Mouse (Mus musculus): ENCODE measurements around the gene Chst10. TPM values are rescaled to one million over a fixed set of nuclear protein-coding genes. Genes with fewer than 3 reads are reported as not detected.

Gene Chst10
- 0.23 and 0.27 TPM in 2 replicates for polyA plus RNA-seq (2015; fragmentation: Nextera tagmentation; extraction: Ambion mirVana)

DNA sequence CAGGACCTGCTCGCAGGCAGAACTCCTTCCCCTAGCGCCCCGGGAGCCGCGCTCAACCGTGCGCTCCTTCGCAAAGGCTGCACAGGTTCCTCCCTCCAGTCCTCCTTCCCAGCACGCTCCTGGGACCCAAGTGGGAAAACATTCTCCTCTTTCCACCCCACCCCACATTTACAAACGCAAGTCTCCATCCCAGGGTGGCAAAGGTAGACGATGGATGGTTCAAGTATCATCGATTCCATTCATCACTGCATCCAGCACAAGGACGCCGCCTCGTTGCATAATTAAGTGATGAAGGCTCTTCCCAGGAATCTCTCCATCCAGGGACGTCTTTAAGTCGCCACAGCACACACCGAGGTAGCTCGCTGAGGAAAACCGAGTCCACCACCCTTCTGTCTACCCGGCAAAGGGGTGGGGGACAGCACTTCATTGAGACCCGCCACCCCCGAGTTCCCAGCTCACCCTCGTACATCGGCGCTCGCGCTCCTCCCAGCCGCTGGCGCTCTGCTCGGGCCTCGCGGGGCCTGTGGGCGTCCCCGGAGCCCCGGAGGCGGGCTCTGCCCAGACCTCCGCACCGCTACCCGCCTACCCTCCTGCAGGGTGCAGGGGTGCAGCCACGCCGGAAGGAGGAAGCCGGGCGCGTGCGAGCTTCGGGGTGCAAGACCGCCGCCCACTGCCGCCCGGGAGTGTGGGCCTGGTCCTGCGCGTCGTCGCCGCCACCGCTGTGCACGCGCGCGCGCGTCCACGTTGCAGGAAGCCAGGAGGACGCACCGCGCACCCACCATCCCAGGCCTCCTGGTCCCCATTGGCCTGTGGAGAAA, at the start of gene Chst10:
TSS of gene Chst10 (minus strand) at position 731 of the 818 bp plus-strand sequence.
- peak within 1 kb of the TSS; percentile 51 for H3K4me3 ChIP-seq (replicated peaks)
- H3K27ac ChIP-seq, result no peak within 1 kb of the TSS
- peaks cover 28% of the 10 kb centered on the region for H3K27me3 ChIP-seq
- H3K4me2 ChIP-seq, result peak within 1 kb of the TSS; percentile 63
- no peaks in the 10 kb centered on the region for H3K4me1 ChIP-seq (replicated peaks)
- DNase-seq, result peak; percentile 45
- ATAC-seq (ENCODE audit: low read depth), result peak; percentile 60; the same call in 1 of the 2 replicates
- no peak within 1 kb of the TSS for H3K9ac ChIP-seq
- WGBS (ENCODE audit: insufficient replicate concordance), result 2% methylated on average over 64 of the region's 67 CpGs
- H3K36me3 ChIP-seq, result no peaks in the 10 kb centered on the region
- H3K9me3 ChIP-seq (replicated peaks), result no peaks in the 10 kb centered on the region

- Histone ChIP-seq H3K36me3 (no peaks in the 10 kb centered on the region), H3K4me3 (replicated peaks) (no peak overlapping the region), H3K9ac (no peak overlapping the region), H3K27ac (no peak overlapping the region), H3K4me1 (replicated peaks) (no peaks in the 10 kb centered on the region), H3K27me3 (no peaks in the 10 kb centered on the region), H3K4me2 (no peak overlapping the region), H3K9me3 (replicated peaks) (no peaks in the 10 kb centered on the region)
- no peak for ATAC-seq (ENCODE audit: low read depth)
- 6% methylated on average over 5 of the region's 5 CpGs for WGBS (ENCODE audit: insufficient replicate concordance)
- DNase-seq, result no peak
Observed at GRCm38 (mm10) chr1:38939608-38940007, 41.6 kb upstream of the Chst10 start.

GRCm38 (mm10) chr1:38938849-38939248, 40.9 kb upstream of the Chst10 start, which contains the start of gene Nms:
TSS of gene Nms (plus strand) at chr1:38939149.
- Histone ChIP-seq H3K4me2 (no peak within 1 kb of the TSS), H3K9ac (no peak within 1 kb of the TSS), H3K4me1 (replicated peaks) (no peaks in the 10 kb centered on the region), H3K9me3 (replicated peaks) (no peaks in the 10 kb centered on the region), H3K4me3 (replicated peaks) (no peak within 1 kb of the TSS), H3K36me3 (no peaks in the 10 kb centered on the region), H3K27me3 (no peaks in the 10 kb centered on the region), H3K27ac (no peak within 1 kb of the TSS)
- DNase-seq, result no peak
- no peak for ATAC-seq (ENCODE audit: low read depth)
- WGBS (ENCODE audit: insufficient replicate concordance), result 57% methylated on average over 6 of the region's 6 CpGs

GRCm38 (mm10) chr1:38936780-38937179, 38.8 kb upstream of the Chst10 start:
- no peaks in the 10 kb centered on the region for H3K4me1 ChIP-seq (replicated peaks)
- no peak overlapping the region for H3K4me2 ChIP-seq
- ATAC-seq (ENCODE audit: low read depth) (no peak), DNase-seq (peak; percentile 2)
- no peak overlapping the region for H3K27ac ChIP-seq
- 20% methylated on average over 6 of the region's 6 CpGs for WGBS (ENCODE audit: insufficient replicate concordance)
- H3K9ac ChIP-seq, result no peak overlapping the region
- no peaks in the 10 kb centered on the region for H3K9me3 ChIP-seq (replicated peaks)
- no peak overlapping the region for H3K4me3 ChIP-seq (replicated peaks)
- H3K36me3 ChIP-seq, result no peaks in the 10 kb centered on the region
- no peaks in the 10 kb centered on the region for H3K27me3 ChIP-seq

DNA sequence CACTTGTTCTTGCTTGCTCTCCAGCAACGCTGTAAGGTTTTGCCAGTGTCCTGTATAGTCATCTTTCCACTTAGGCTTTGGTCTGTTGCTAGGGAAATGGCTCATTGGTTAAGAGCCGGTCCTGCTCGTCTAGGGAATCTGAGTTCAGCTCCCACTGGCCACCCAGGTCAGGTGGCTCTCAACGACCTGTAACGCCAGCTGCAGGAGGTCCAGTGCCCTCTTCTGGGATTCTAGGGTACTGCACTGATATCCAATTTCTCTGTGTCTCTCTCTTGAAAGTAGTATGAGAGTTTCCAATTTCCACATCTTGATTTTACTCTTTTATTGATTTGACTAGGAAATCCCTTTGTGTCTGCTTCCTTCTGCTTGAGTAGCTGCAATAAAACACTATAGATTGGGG, 36.7 kb upstream of the Chst10 start:
- Histone ChIP-seq H3K9ac (no peak overlapping the region), H3K4me1 (replicated peaks) (no peaks in the 10 kb centered on the region), H3K27ac (no peak overlapping the region), H3K4me2 (no peak overlapping the region), H3K9me3 (replicated peaks) (no peaks in the 10 kb centered on the region), H3K4me3 (replicated peaks) (no peak overlapping the region), H3K36me3 (no peaks in the 10 kb centered on the region), H3K27me3 (no peaks in the 10 kb centered on the region)
- ATAC-seq (ENCODE audit: low read depth), result no peak
- DNase-seq, result peak; percentile 1
- 25% methylated on average over 5 of the region's 5 CpGs for WGBS (ENCODE audit: insufficient replicate concordance)

GRCm38 (mm10) chr1:38930767-38931166, 32.8 kb upstream of the Chst10 start:
- Histone ChIP-seq H3K9ac (no peak overlapping the region), H3K4me1 (replicated peaks) (no peaks in the 10 kb centered on the region), H3K36me3 (no peaks in the 10 kb centered on the region), H3K9me3 (replicated peaks) (no peaks in the 10 kb centered on the region), H3K27ac (no peak overlapping the region), H3K27me3 (no peaks in the 10 kb centered on the region), H3K4me3 (replicated peaks) (no peak overlapping the region), H3K4me2 (no peak overlapping the region)
- DNase-seq, result no peak
- no peak for ATAC-seq (ENCODE audit: low read depth)
- WGBS (ENCODE audit: insufficient replicate concordance), result 49% methylated on average over 8 of the region's 8 CpGs

DNA sequence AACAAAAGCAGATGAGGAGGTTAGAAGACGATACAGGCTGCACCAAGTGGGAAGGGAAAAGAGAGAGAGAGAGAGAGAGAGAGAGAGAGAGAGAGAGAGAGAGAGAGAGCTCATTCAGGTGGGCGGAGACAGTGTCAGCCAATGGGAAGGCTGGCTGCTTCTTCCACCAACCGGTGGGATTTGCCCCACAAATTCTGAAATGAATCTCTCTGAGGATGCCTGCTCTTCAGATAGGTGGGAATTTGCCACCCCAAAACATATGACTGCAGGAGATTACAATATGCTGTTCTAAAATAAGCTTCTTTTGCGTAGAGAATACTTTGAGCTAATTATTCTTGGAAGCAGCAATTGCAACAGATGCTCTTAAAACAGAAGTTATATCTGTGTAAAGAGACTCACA, 31.5 kb upstream of the Chst10 start:
- H3K27me3 ChIP-seq, result no peaks in the 10 kb centered on the region
- H3K9ac ChIP-seq, result no peak overlapping the region
- H3K4me1 ChIP-seq (replicated peaks), result no peaks in the 10 kb centered on the region
- WGBS (ENCODE audit: insufficient replicate concordance), result 60% methylated on average over 4 of the region's 4 CpGs
- H3K9me3 ChIP-seq (replicated peaks), result no peaks in the 10 kb centered on the region
- H3K36me3 ChIP-seq, result no peaks in the 10 kb centered on the region
- ATAC-seq (ENCODE audit: low read depth), result no peak
- DNase-seq, result no peak
- H3K27ac ChIP-seq, result no peak overlapping the region
- no peak overlapping the region for H3K4me3 ChIP-seq (replicated peaks)
- no peak overlapping the region for H3K4me2 ChIP-seq

DNA sequence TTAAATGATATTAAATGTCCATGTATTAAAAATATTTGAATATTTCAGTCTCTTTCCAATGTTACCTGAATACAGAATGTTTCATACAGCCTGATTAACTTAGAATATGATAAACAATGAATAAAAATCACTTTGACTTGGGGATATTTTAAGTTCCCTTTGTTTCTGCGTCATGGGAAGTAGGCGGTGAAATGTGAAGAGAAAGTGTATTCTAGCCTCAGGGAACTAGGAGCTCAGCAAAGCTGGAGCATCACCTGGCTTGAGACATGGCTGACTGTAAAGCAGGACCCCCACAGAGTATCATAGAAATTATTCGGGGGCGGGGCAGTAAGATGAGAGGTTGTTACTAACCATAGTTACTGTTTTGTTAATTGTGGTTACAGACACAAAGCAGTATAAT, 31.0 kb upstream of the Chst10 start:
- no peaks in the 10 kb centered on the region for H3K27me3 ChIP-seq
- no peak for ATAC-seq (ENCODE audit: low read depth)
- 61% methylated on average over 4 of the region's 4 CpGs for WGBS (ENCODE audit: insufficient replicate concordance)

GRCm38 (mm10) chr1:38903985-38904384, 6.0 kb upstream of the Chst10 start:
- ATAC-seq (ENCODE audit: low read depth), result no peak
- Histone ChIP-seq H3K36me3 (no peaks in the 10 kb centered on the region), H3K4me3 (replicated peaks) (no peak overlapping the region), H3K27ac (no peak overlapping the region), H3K9ac (no peak overlapping the region), H3K4me1 (replicated peaks) (no peaks in the 10 kb centered on the region), H3K9me3 (replicated peaks) (no peaks in the 10 kb centered on the region), H3K27me3 (no peaks in the 10 kb centered on the region), H3K4me2 (no peak overlapping the region)
- WGBS (ENCODE audit: insufficient replicate concordance), result 54% methylated on average over 2 of the region's 2 CpGs
- no peak for DNase-seq

More for the DNA sequence above, 31.0 kb upstream of the Chst10 start:
- Histone ChIP-seq H3K9ac (no peak overlapping the region), H3K27ac (no peak overlapping the region), H3K36me3 (no peaks in the 10 kb centered on the region), H3K9me3 (replicated peaks) (no peaks in the 10 kb centered on the region), H3K4me3 (replicated peaks) (no peak overlapping the region), H3K4me2 (no peak overlapping the region), H3K4me1 (replicated peaks) (no peaks in the 10 kb centered on the region)
- no peak for DNase-seq

DNA sequence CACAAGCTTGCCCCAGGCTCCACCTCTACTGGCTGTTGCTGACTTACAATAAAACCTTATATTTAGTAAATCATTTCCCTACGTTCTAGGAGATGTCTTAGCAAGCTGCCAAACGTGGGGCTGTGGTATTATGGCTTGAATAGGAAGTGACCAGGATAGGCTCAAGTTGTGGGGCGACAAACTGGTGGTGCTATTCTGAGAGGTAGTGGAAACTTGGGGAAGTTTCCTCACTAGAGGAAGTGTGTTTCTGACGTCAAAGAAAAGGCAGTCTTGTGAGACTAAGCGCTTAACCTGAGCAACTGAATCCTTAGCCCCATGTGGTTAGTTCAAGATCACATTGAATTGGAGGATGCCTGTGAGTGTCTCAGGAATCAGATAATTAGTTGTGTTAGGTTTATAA, 4.6 kb upstream of the Chst10 start:
- no peak for ATAC-seq (ENCODE audit: low read depth)
- Histone ChIP-seq H3K4me3 (replicated peaks) (no peak overlapping the region), H3K36me3 (no peaks in the 10 kb centered on the region), H3K27ac (no peak overlapping the region), H3K4me1 (replicated peaks) (no peaks in the 10 kb centered on the region), H3K9ac (no peak overlapping the region), H3K9me3 (replicated peaks) (no peaks in the 10 kb centered on the region), H3K4me2 (no peak overlapping the region), H3K27me3 (peaks cover 11% of the 10 kb centered on the region)
- 20% methylated on average over 5 of the region's 5 CpGs for WGBS (ENCODE audit: insufficient replicate concordance)
- no peak for DNase-seq

DNA sequence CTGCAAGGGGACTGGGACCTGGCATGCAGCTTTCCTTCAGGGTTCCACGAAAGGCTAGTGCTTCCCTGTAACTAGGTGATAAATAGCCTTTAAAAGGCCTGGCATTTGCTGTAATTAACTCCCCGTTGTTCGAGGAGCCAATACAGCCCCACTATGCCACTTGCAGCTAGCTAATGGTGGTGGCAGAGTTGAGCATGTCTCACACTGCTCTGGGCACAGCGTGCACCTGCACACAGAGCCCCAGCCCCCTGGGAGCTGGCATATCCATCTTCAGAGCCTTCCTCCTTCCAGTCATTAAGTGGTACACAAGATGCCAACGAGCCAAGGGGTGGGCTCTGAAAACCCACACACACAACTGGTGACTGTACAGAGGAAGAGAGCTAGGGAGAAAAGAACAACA, 4.9 kb downstream of the Chst10 start:
- Histone ChIP-seq H3K9me3 (replicated peaks) (no peaks in the 10 kb centered on the region), H3K4me1 (replicated peaks) (no peaks in the 10 kb centered on the region), H3K27ac (no peak overlapping the region), H3K4me3 (replicated peaks) (no peak overlapping the region), H3K36me3 (no peaks in the 10 kb centered on the region), H3K4me2 (no peak overlapping the region), H3K9ac (no peak overlapping the region), H3K27me3 (peaks cover 22% of the 10 kb centered on the region)
- ATAC-seq (ENCODE audit: low read depth), result no peak
- WGBS (ENCODE audit: insufficient replicate concordance), result 55% methylated on average over 5 of the region's 5 CpGs
- no peak for DNase-seq

DNA sequence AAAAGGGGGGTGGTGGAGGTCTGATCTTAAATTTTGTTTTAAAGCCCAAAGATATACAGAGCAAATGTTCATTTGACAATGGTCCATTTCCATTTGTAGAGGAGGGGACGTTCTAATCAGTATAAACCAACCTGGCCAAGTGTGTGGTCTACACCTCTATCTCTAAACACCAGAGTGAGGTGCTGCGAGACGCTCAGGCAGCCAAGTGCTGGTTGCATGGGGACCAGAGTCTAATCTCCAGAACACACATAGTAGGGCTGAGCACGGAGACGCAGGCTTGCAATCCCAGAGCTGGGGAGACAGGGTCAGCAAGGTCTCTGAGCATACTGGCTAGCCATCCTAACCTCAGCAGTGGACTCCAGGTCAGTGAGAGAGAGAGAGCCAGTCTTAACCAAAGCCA, 6.5 kb downstream of the Chst10 start:
- DNase-seq, result no peak
- WGBS (ENCODE audit: insufficient replicate concordance), result 65% methylated on average over 5 of the region's 5 CpGs
- Histone ChIP-seq H3K27me3 (peaks cover 6% of the 10 kb centered on the region; the same call in 1 of the 2 replicates), H3K4me1 (replicated peaks) (no peaks in the 10 kb centered on the region), H3K9ac (no peak overlapping the region), H3K4me3 (replicated peaks) (no peak overlapping the region), H3K4me2 (no peak overlapping the region), H3K9me3 (replicated peaks) (no peaks in the 10 kb centered on the region), H3K36me3 (no peaks in the 10 kb centered on the region), H3K27ac (no peak overlapping the region)
- ATAC-seq (ENCODE audit: low read depth), result no peak

All from liver, embryonic 13.5 days (tissue).